Mouse (Mus musculus): ENCODE measurements at regions not wholly inside any gene's neighbourhood (a gene's known extent, or its start where the extent isn't known, plus 50 kb on each side); places are given as distances from the start of the nearest gene placed in this dataset.
A peak's percentile ranks its signal among the peaks of the same experiment; 100 is the strongest.
"Not testable (repeated sequence)": the region's sequence is repeated elsewhere in the genome, so short reads cannot be mapped to it uniquely, and the experiment has no call there.

DNA sequence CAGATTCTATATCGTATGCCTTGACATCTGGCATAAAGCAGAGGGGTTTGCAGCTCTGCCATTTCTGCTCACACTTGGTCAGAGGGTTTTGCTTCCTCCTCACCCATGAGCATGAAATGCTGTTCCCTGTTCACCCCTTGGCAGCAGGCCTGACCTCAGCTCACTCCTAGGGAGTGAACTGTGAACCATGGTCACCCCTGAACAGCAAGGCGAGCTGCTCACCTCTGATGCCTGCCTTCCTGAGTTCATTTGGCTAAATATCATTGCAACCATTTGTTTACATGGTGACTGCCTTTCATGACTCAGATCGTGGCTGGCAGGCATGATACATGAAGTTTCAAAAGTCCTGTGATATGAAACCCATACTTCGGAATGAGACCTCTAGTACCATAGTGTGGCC is 418.2 kb downstream of the Tcerg1l start:
- no peak for DNase-seq (ENCODE audit: low spot score in 2 of 2)

DNA sequence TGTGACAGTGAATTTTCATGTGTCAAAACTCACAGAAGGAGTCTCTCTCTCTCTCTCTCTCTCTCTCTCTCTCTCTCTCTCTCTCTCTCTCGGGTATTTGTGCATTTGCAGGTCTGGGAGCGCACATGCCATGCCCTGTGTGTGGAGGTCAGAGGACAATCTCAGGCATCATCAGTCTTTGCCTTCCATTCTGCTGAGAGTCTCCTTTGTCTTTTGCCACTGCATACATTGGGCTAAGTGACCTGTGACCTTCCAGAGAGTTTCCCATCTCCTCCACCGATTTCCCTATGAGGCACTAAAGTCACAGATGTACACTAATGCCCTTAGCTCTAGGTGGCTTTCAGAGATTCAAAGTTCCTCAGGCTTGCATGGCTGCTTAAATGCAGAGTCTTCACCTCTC is 391.7 kb downstream of the Tcerg1l start:
- no peak for DNase-seq (ENCODE audit: low spot score in 2 of 2)

- DNase-seq (ENCODE audit: low spot score in 2 of 2) = peak; percentile 9 to 12
Observed at GRCm38 (mm10) chr7:138006971-138007370, 390.6 kb downstream of the Tcerg1l start.

DNA sequence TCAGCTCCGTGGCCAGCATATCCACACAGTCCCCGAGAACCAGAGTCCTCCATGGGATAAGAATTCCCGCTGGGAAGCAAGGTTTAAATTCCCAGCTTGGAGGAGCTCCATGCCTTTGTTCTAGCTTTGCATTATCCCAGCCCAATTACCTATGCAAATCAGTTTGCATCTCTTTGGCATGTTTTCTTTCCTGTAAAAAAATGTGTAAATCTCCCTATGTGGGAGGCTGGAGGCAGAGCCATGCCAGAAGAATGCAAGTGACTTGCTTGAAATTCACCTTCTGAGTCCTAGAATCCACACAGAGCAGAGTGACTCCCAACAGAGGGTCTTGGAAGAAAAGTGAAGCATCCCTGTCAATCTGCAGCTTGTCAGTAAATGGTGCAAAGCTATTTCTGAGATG is 388.9 kb downstream of the Tcerg1l start:
- peak; percentile 6 to 26 for DNase-seq (ENCODE audit: low spot score in 2 of 2)

GRCm38 (mm10) chr7:138024021-138024420 is 373.5 kb downstream of the Tcerg1l start:
- DNase-seq (ENCODE audit: low spot score in 2 of 2) = not testable (repeated sequence)

- no peak for DNase-seq (ENCODE audit: low spot score in 2 of 2)
Observed at GRCm38 (mm10) chr7:138051696-138052095, 345.8 kb downstream of the Tcerg1l start.

DNA sequence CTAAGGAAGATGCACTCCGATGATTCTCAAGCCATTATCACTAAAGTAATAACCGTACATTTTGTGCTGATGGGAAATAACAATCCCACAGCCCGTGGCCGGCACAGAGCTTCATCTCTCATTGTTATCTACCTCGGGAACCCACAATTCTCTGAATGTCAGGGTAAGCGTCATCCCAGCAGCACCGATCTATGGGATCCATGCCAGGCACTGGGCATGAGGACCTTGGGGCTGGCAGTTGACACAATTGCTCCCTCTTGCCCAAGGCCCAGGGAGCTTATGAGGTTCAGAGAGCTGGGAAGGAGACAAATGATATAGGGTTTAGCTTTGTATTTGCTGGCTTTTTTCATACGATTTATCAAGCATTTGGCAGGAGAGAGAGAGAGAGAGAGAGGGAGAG is 342.8 kb downstream of the Tcerg1l start:
- DNase-seq (ENCODE audit: low spot score in 2 of 2) = no peak

GRCm38 (mm10) chr7:138061116-138061515 is 336.4 kb downstream of the Tcerg1l start:
- DNase-seq (ENCODE audit: low spot score in 2 of 2) = no peak

- DNase-seq (ENCODE audit: low spot score in 2 of 2) = no peak
Observed at GRCm38 (mm10) chr7:138066921-138067320, 330.6 kb downstream of the Tcerg1l start.

- no peak for DNase-seq (ENCODE audit: low spot score in 2 of 2)
Observed at GRCm38 (mm10) chr7:138075231-138075630, 322.3 kb downstream of the Tcerg1l start.

DNA sequence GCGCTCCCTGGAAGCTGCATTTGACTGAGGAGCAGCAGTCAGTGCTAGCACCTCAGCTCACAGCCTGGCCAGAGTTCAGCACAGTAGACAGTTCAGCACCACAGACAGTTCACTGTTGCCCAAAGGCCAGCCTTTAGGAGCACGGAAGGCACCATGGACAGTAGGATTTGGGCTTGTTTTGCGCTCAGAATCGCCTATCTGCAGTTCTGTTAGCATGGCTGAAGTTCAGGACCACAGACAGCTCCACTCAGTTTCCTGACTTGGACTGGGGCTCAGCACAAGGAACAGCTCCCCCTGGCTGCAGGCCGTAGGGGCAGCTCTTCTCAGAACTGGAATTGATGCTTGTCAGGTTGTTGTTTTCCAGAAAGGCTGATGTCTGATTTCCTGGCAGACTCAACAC is 313.6 kb downstream of the Tcerg1l start:
- DNase-seq (ENCODE audit: low spot score in 2 of 2) = peak; percentile 50 to 59

DNA sequence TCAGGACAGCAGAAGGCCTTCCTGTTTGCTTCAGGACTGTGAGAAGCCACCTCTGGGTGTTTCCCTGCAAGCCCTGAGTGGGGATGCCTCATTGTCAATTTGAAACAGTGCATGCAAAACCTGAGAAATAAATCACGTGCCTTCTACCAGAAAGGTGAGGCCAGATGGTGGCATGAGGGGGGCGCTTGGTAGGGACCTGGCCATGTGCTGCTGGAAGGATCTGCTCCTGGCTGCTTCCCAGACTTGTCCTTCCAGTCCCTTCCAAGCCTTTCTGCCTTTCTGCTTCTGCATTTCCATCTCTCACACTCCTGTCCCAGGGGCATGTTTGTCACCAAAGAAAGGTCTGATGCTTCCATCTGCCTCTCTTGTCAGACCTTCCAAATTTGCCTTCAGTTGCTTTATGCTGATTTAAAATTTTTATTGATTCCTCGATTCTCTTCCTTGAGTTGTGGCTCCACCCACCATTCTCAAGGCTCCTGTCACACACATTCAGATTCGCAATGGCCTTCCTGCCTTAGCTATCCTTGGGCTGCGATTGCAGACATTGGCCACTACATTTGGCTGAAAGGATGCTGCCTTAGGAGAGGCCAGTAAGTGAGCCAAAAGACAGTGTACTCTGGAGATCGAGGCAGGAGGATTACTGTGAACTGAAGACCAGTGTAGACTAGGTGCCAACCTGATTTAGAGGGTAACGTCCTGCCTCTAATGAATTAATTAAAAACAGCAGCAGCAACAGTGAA is 289.9 kb downstream of the Tcerg1l start:
- no peak for DNase-seq (ENCODE audit: low spot score in 2 of 2)

- DNase-seq (ENCODE audit: low spot score in 2 of 2) = peak in 1 of 2 experiments; percentile 9
Observed at GRCm38 (mm10) chr7:138121497-138121896, 276.0 kb downstream of the Tcerg1l start.

GRCm38 (mm10) chr7:138129701-138130100 is 267.8 kb downstream of the Tcerg1l start:
- no peak for DNase-seq (ENCODE audit: low spot score in 2 of 2)

DNA sequence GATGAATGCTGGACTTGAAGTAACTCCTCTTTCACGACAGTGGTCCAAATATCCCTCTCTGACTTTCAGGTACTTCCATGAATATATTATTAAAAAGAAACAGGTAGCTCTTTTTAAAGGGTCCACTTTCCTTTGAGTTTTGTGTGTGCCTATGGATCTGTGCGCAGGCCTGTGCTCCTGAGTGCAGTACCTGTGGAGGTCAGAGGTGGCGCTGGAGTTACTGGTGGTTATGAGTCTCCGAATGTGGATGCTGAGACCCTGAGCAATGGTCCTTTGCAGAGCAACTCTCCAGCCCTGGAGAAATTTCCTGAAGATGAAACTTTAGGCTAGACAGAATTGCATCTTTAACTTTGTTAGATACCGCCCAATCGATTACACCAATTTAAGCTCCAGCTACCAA is 264.1 kb downstream of the Tcerg1l start:
- no peak for DNase-seq (ENCODE audit: low spot score in 2 of 2)

GRCm38 (mm10) chr7:138137934-138138333 is 259.6 kb downstream of the Tcerg1l start:
- no peak for DNase-seq (ENCODE audit: low spot score in 2 of 2)

- DNase-seq (ENCODE audit: low spot score in 2 of 2) = no peak
Observed at GRCm38 (mm10) chr7:138139766-138140165, 257.8 kb downstream of the Tcerg1l start.

DNA sequence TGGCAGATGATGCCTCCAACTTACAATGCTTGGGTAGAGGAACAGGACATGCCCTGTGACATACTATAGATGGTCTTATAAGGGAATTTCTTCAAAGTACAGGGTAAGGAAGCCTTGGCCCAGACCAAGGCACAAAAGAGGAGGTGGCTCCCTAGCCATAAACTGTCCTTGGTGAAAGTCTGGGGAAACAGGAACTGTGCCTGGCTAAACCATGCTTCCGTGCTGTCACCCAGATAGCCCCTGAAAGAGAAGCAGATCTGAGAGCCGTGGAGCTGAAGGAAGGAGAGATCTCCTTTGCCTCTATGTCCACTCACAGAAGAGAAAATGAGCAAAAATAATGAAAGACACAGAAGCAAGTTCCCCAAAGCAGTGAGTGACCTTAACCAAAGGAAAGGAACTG is 248.0 kb downstream of the Tcerg1l start:
- DNase-seq (ENCODE audit: low spot score in 2 of 2) = no peak

DNA sequence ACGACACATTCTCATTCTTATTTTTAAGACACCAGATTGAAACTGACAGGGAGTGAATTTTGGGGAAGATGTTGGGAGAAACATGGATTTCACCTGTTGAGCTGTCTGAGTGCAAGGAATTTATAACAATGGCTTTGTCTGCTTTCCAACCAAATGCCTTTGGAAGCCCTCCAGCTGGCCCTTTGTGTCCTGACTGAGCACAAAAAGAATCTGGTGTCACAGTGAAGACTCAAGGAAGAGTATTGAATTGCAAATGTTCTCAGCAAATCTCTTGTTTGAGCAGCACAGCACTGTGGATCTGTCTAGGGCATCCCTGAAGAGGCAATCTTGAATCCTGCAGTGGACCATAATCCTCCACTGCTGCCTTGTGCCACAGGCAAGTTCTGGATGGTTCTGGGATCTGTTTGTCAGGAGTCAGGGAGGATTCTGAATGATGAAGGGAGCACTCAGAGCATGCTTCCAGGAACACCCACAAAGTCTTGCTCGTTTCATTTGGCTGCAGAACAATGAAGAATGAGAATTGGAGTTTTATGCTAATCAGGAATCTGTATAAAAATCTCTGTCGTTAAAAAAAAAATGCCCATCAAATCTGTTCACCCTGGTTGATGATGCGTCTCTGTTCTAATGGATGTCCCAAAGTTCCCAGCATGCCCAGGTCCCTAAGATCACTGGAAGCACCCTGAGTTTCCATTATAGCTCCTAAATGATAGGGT is 243.9 kb downstream of the Tcerg1l start:
- DNase-seq (ENCODE audit: low spot score in 2 of 2) = no peak

All from frontal cortex, postnatal 36 days (tissue).